Mouse (Mus musculus) G1E (cell line): ENCODE measurements around the gene Cyth1.

ENCODE experiments used
- CTCF ChIP-seq: IDR thresholded peaks from 2 replicates; pipeline ENCODE4 v1.5.1; 2012; ENCODE audit warnings: low read depth, low read length, inconsistent platforms, mixed read lengths
- GATA1 ChIP-seq: IDR thresholded peaks from 2 replicates; pipeline ENCODE4 v1.6.1; 2012; ENCODE audit warnings: borderline replicate concordance, low read length, inconsistent platforms, mixed read lengths
- POLR2AphosphoS5 ChIP-seq: IDR thresholded peaks from 2 replicates; pipeline ENCODE4 v1.6.1; 2012; ENCODE audit warnings: low read depth, low read length, inconsistent platforms; ENCODE audit not compliant: insufficient replicate concordance
- TAL1 ChIP-seq: conservative IDR thresholded peaks from 2 replicates; pipeline ENCODE4 v1.6.1; 2012; ENCODE audit warnings: low read depth, low read length, inconsistent platforms, mixed read lengths

- TF ChIP-seq CTCF = no peak
- TF ChIP-seq GATA1 = no peak
- no peak for TF ChIP-seq TAL1
- no peak for TF ChIP-seq POLR2AphosphoS5
Measured at GRCm38 (mm10) chr11:118084266-118084665, 164.1 kb downstream of the Cyth1 start.
